Mouse (Mus musculus): ENCODE data around the gene Aoc1. TPM values are rescaled to one million over a fixed set of nuclear protein-coding genes. Genes with fewer than 3 reads are reported as not detected.
A peak's percentile ranks its signal among the peaks of the same experiment; 100 is the strongest.
"Not testable (repeated sequence)": the region's sequence is repeated elsewhere in the genome, so short reads cannot be mapped to it uniquely, and the experiment has no call there.

The Aoc1 gene
- total RNA-seq, 4 experiments from 2014 or later, result not detected

- no peak for DNase-seq (ENCODE audit: low spot score in 2 of 2)
These were observed 11.8 kb upstream of the Aoc1 start for GRCm38 (mm10) chr6:48860851-48861250.

- DNase-seq (ENCODE audit: low spot score in 2 of 2), result no peak
These were observed 10.9 kb upstream of the Aoc1 start for GRCm38 (mm10) chr6:48861616-48862280.

GRCm38 (mm10) chr6:48862816-48863215, 9.9 kb upstream of the Aoc1 start:
- DNase-seq (ENCODE audit: low spot score in 2 of 2), result no peak

- no peak for DNase-seq (ENCODE audit: low spot score in 2 of 2)
These were observed 9.2 kb upstream of the Aoc1 start for GRCm38 (mm10) chr6:48863488-48863887.

- no peak for DNase-seq (ENCODE audit: low spot score in 2 of 2)
These were observed 8.5 kb upstream of the Aoc1 start for GRCm38 (mm10) chr6:48864181-48864580.

- DNase-seq (ENCODE audit: low spot score in 2 of 2), result no peak
These were observed 8.0 kb upstream of the Aoc1 start for GRCm38 (mm10) chr6:48864723-48865122.

- DNase-seq (ENCODE audit: low spot score in 2 of 2), result no peak
These were observed 7.4 kb upstream of the Aoc1 start for GRCm38 (mm10) chr6:48865152-48865745.

GRCm38 (mm10) chr6:48866355-48866950, 6.2 kb upstream of the Aoc1 start:
- DNase-seq (ENCODE audit: low spot score in 2 of 2), result not testable (repeated sequence)

GRCm38 (mm10) chr6:48867158-48867557, 5.5 kb upstream of the Aoc1 start:
- DNase-seq (ENCODE audit: low spot score in 2 of 2), result no peak

- DNase-seq (ENCODE audit: low spot score in 2 of 2), result no peak
These were observed 2.9 kb upstream of the Aoc1 start for GRCm38 (mm10) chr6:48869774-48870173.

- no peak for DNase-seq (ENCODE audit: low spot score in 2 of 2)
These were observed 1.9 kb downstream of the Aoc1 start for GRCm38 (mm10) chr6:48874576-48874975.

- no peak for DNase-seq (ENCODE audit: low spot score in 2 of 2)
These were observed 2.8 kb downstream of the Aoc1 start for GRCm38 (mm10) chr6:48875515-48875914.

GRCm38 (mm10) chr6:48876510-48877135, 3.9 kb downstream of the Aoc1 start:
- DNase-seq (ENCODE audit: low spot score in 2 of 2), result peak in 1 of 2 experiments; percentile 33

GRCm38 (mm10) chr6:48894203-48894602, 21.5 kb downstream of the Aoc1 start:
- no peak for DNase-seq (ENCODE audit: low spot score in 2 of 2)

- DNase-seq (ENCODE audit: low spot score in 2 of 2), result no peak
These were observed 22.5 kb downstream of the Aoc1 start for GRCm38 (mm10) chr6:48894938-48895818.

GRCm38 (mm10) chr6:48895941-48896340, 23.2 kb downstream of the Aoc1 start:
- no peak for DNase-seq (ENCODE audit: low spot score in 2 of 2)

GRCm38 (mm10) chr6:48896956-48897355, 24.3 kb downstream of the Aoc1 start:
- no peak for DNase-seq (ENCODE audit: low spot score in 2 of 2)

GRCm38 (mm10) chr6:48901316-48901715, 28.6 kb downstream of the Aoc1 start:
- DNase-seq (ENCODE audit: low spot score in 2 of 2), result not testable (repeated sequence)

- no peak for DNase-seq (ENCODE audit: low spot score in 2 of 2)
These were observed 30.1 kb downstream of the Aoc1 start for GRCm38 (mm10) chr6:48902511-48903406.

- no peak for DNase-seq (ENCODE audit: low spot score in 2 of 2)
These were observed 30.7 kb downstream of the Aoc1 start for GRCm38 (mm10) chr6:48903437-48903836.

Measured in left cerebral cortex, adult 8-10 months (tissue).